Mouse (Mus musculus) olfactory bulb, adult 2 months (tissue): ENCODE measurements around the gene Slc35a3.

ENCODE experiments used
- CTCF ChIP-seq: fragments of 200-500 bp; IDR thresholded peaks from 2 replicates; pipeline ENCODE4 v1.5.1; 2012; ENCODE audit warnings: low read depth, mild to moderate bottlenecking, low read length, moderate library complexity; ENCODE audit not compliant: insufficient read depth
- POLR2A ChIP-seq: fragments of 200-500 bp; IDR thresholded peaks from 2 replicates; pipeline ENCODE4 v1.6.1; 2012; ENCODE audit warnings: mild to moderate bottlenecking, low read depth, low read length, moderate library complexity; ENCODE audit not compliant: insufficient read depth

DNA sequence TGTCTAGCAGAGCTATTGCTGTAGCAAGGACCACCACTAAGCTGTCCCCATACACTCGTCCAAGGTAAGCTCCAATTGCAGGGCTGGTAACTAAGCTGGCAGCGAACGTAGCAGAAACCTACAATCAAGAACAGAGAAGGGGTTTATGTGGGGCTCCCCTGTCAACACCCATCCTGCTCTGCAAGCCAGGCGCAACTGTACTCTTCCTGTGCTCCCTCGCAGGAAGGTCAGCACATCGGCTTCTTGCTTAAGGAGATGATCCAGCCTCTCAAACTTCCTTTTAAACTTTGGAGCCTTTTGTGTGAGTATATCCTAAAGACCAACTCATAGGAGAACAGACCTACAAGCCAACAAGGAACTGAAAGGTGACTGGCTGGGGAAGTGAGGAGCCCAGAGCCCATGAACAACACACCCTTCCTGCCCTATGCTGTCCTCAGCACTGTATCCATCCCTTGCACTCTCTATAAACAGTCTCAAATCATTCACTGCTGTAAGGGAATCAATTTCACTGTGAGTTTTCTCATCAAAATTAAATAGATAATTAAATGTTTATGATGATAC is 70.7 kb downstream of the Slc35a3 start:
- TF ChIP-seq CTCF, result no peak
- no peak for TF ChIP-seq POLR2A
